Mouse (Mus musculus): Measurements from ENCODE around the gene Rpgr.

GRCm38 (mm10) chrX:10080385-10080784 is 136.3 kb downstream of the Rpgr start:
- no peak for TF ChIP-seq POLR2A (IDR thresholded peaks at IDR 0.05; ENCODE audit: insufficient read length, low read depth)
- TF ChIP-seq E2F4 (IDR thresholded peaks at IDR 0.05; ENCODE audit: insufficient read depth): no peak
- no peak for TF ChIP-seq CEBPB (IDR thresholded peaks at IDR 0.05; ENCODE audit: insufficient read depth, poor library complexity, severe bottlenecking)
- no peak for TF ChIP-seq REST (IDR thresholded peaks at IDR 0.05; ENCODE audit: insufficient read depth, insufficient read length)
- no peak for TF ChIP-seq MAX (IDR thresholded peaks at IDR 0.05; ENCODE audit: low read depth)
- no peak for TF ChIP-seq SRF (IDR thresholded peaks at IDR 0.05; ENCODE audit: control insufficient read depth, insufficient read length, low read depth)
- TF ChIP-seq MYOG (IDR thresholded peaks at IDR 0.05; ENCODE audit: control insufficient read depth in 1 of 3, insufficient read depth in 1 of 3, insufficient read length in 2 of 3, low read depth in 2 of 3): no peak
- no peak for TF ChIP-seq USF1 (IDR thresholded peaks at IDR 0.05; ENCODE audit: low read depth)
- no peak for TF ChIP-seq TCF3 (IDR thresholded peaks at IDR 0.05; ENCODE audit: insufficient read length, low read depth)

Data from myocyte (in vitro differentiated cells).